8 mouse cellular contexts compared by ENCODE assay signal in the genomic region with DNA sequence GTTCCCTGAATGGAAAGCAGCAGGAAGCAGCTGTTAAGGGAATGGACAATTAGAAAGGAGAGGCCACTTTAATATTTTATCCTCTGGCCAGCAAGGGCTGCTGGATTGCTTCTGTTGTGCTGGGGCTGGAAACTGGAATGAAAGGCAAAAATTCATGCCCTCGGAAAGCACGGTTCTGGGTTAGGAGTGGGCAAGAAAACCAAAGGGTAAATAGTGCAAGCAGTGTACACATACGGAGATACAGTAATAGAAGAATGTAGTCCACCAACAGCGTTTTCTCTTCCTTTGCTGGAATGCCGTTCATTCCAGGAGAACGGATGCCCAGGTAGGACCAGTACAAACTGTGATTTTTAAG. TPM values are rescaled to one million over a fixed set of nuclear protein-coding genes. Genes with fewer than 3 reads are reported as not detected.
A peak's percentile ranks its signal among the peaks of the same experiment; 100 is the strongest.
DNase-seq lines count a peak whose midpoint lies in the region; ATAC-seq and TF ChIP-seq lines count a peak whose summit lies in the region.

No protein-coding gene starts in this region.

- H3K27me3 ChIP-seq in forebrain, embryonic 12.5 days: no peaks in the 10 kb centered on the region
- H3K27me3 ChIP-seq in forebrain, embryonic 11.5 days (ENCODE audit: control insufficient read depth, insufficient read depth, low read length): no peaks in the 10 kb centered on the region
- no peaks in the 10 kb centered on the region for H3K27me3 ChIP-seq in hindbrain, embryonic 16.5 days (replicated peaks; ENCODE audit: control insufficient read depth, insufficient read depth, low read length)
- no peaks in the 10 kb centered on the region for H3K27me3 ChIP-seq in neural tube, embryonic 13.5 days

- no peak for TF ChIP-seq CTCF in layer of hippocampus, adult 2 months (conservative IDR thresholded peaks at IDR 0.05)

- H3K36me3 ChIP-seq in forebrain, embryonic 12.5 days (replicated peaks): no peaks in the 10 kb centered on the region
- H3K36me3 ChIP-seq in forebrain, embryonic 11.5 days (ENCODE audit: control insufficient read depth, insufficient read depth, low read length): no peaks in the 10 kb centered on the region
- H3K36me3 ChIP-seq in hindbrain, embryonic 16.5 days (ENCODE audit: control insufficient read depth, insufficient read depth, low read length): no peaks in the 10 kb centered on the region; the same call in 1 of the 2 replicates
- no peaks in the 10 kb centered on the region for H3K36me3 ChIP-seq in neural tube, embryonic 13.5 days

- H3K9me3 ChIP-seq in forebrain, embryonic 12.5 days: 0 out of 2 replicates have a peak, but pooled peaks cover 6% of the 10 kb centered on the region
- H3K9me3 ChIP-seq in forebrain, embryonic 11.5 days (ENCODE audit: control insufficient read depth, low read length): no peaks in the 10 kb centered on the region
- peaks cover 9% of the 10 kb centered on the region for H3K9me3 ChIP-seq in hindbrain, embryonic 16.5 days (ENCODE audit: control insufficient read depth, low read length)
- peaks cover 7% of the 10 kb centered on the region; the same call in 1 of the 2 replicates for H3K9me3 ChIP-seq in neural tube, embryonic 13.5 days

- WGBS in forebrain, embryonic 12.5 days: 77% methylated on average over 6 of the region's 6 CpGs
- WGBS in forebrain, embryonic 11.5 days: 80% methylated on average over 6 of the region's 6 CpGs
- whole genome bisulfite sequencing in hindbrain, embryonic 16.5 days: 44% methylated on average over 6 of the region's 6 CpGs
- 61% methylated on average over 6 of the region's 6 CpGs for WGBS in neural tube, embryonic 13.5 days

- ATAC-seq in forebrain, embryonic 12.5 days (ENCODE audit: low FRiP score): no peak
- ATAC-seq in forebrain, embryonic 11.5 days (replicated peaks; ENCODE audit: low FRiP score): no peak
- peak; percentile 69; the same call in 1 of the 2 replicates for ATAC-seq in hindbrain, embryonic 16.5 days
- ATAC-seq in neural tube, embryonic 13.5 days (ENCODE audit: low read depth): peak; percentile 8; the same call in 1 of the 2 replicates

- 0 out of 2 replicates have a peak overlapping the region, but pooled peaks have one; percentile 2 for H3K27ac ChIP-seq in forebrain, embryonic 12.5 days
- H3K27ac ChIP-seq in forebrain, embryonic 11.5 days (ENCODE audit: low read depth, low read length): no peak overlapping the region
- H3K27ac ChIP-seq in layer of hippocampus, adult 2 months: peak overlapping the region; percentile 84
- H3K27ac ChIP-seq in hindbrain, embryonic 16.5 days (ENCODE audit: low read depth, low read length): peak overlapping the region; percentile 49
- H3K27ac ChIP-seq in neural tube, embryonic 13.5 days (replicated peaks): peak overlapping the region; percentile 75

- H3K9ac ChIP-seq in forebrain, embryonic 12.5 days: no peak overlapping the region
- H3K9ac ChIP-seq in forebrain, embryonic 11.5 days (ENCODE audit: low read length): no peak overlapping the region
- no peak overlapping the region for H3K9ac ChIP-seq in hindbrain, embryonic 16.5 days (ENCODE audit: low read depth, low read length)
- H3K9ac ChIP-seq in neural tube, embryonic 13.5 days: no peak overlapping the region

- no peak overlapping the region for H3K4me2 ChIP-seq in forebrain, embryonic 12.5 days
- no peak overlapping the region for H3K4me2 ChIP-seq in forebrain, embryonic 11.5 days (ENCODE audit: low read depth, low read length, severe bottlenecking)
- peak overlapping the region; percentile 31; the same call in 1 of the 2 replicates for H3K4me2 ChIP-seq in hindbrain, embryonic 16.5 days (ENCODE audit: low read length)
- H3K4me2 ChIP-seq in neural tube, embryonic 13.5 days: no peak overlapping the region

- no peaks in the 10 kb centered on the region for H3K4me1 ChIP-seq in forebrain, embryonic 12.5 days
- no peaks in the 10 kb centered on the region for H3K4me1 ChIP-seq in forebrain, embryonic 11.5 days (replicated peaks; ENCODE audit: control insufficient read depth, insufficient read depth, low read length)
- H3K4me1 ChIP-seq in hindbrain, embryonic 16.5 days (ENCODE audit: control insufficient read depth, insufficient read depth, low read depth, low read length): peaks cover 6% of the 10 kb centered on the region; the same call in 1 of the 2 replicates
- peaks cover 14% of the 10 kb centered on the region for H3K4me1 ChIP-seq in neural tube, embryonic 13.5 days (replicated peaks)

- no peak for DNase-seq in forebrain, embryonic 11.5 days (ENCODE audit: low spot score)
- DNase-seq in layer of hippocampus, adult 2 months (ENCODE audit: low spot score in 2 of 2): no peak
- no peak for DNase-seq in layer of hippocampus, adult 8-10 months (ENCODE audit: low spot score in 2 of 2)
- no peak for DNase-seq in B cell, adult 2 months
- no peak for DNase-seq in adrenal gland, adult (ENCODE audit: inconsistent age in 2 of 2, low spot score in 1 of 2)

- no peak overlapping the region for H3K4me3 ChIP-seq in forebrain, embryonic 12.5 days (replicated peaks)
- no peak overlapping the region for H3K4me3 ChIP-seq in forebrain, embryonic 11.5 days (ENCODE audit: low read depth, low read length)
- H3K4me3 ChIP-seq in layer of hippocampus, adult 2 months: peak overlapping the region; percentile 12; the same call in 1 of the 2 replicates
- H3K4me3 ChIP-seq in hindbrain, embryonic 16.5 days (ENCODE audit: low read length): no peak overlapping the region
- no peak overlapping the region for H3K4me3 ChIP-seq in neural tube, embryonic 13.5 days

RNA-seq across cellular contexts. Expression of gene Zfr, which starts 50.8 kb away (rescaled TPM):
- 117 and 131 TPM in 2 replicates for polyA plus RNA-seq in forebrain, embryonic 12.5 days (2016; fragmentation: Nextera tagmentation; extraction: Ambion mirVana)
- 128 and 136 TPM in 2 replicates for polyA plus RNA-seq in forebrain, embryonic 11.5 days (2014; fragmentation: Nextera tagmentation; extraction: Ambion mirVana)
- 100 to 1,000 TPM; 357 TPM for total RNA-seq in layer of hippocampus, adult 2 months (2021)
- 100 to 1,000 TPM; 275 to 344 (median 299) TPM for total RNA-seq in layer of hippocampus, adult 8-10 months (2022)
- 162 and 168 TPM in 2 replicates for polyA plus RNA-seq in hindbrain, embryonic 16.5 days (2015; fragmentation: Nextera tagmentation; extraction: Ambion mirVana)
- polyA plus RNA-seq in neural tube, embryonic 13.5 days (2015; fragmentation: Nextera tagmentation; extraction: Ambion mirVana): 129 and 138 TPM in 2 replicates

Comparison
In these comparisons a context has a peak if more than half of its experiments do, and no peak if none do; other contexts are left out.
1. ATAC-seq: peak in hindbrain, embryonic 16.5 days (single experiment) and neural tube, embryonic 13.5 days (single experiment); none in forebrain, embryonic 12.5 days (single experiment) and forebrain, embryonic 11.5 days (single experiment).